Mouse (Mus musculus): ENCODE measurements around the gene Enthd1.

Gene Enthd1

GRCm38 (mm10) chr15:80574211-80575040 lies 9.5 kb upstream of the Enthd1 start:
- DNase-seq (ENCODE audit: low spot score in 2 of 2), result no peak

GRCm38 (mm10) chr15:80572811-80573520 lies 8.0 kb upstream of the Enthd1 start:
- no peak for DNase-seq (ENCODE audit: low spot score in 2 of 2)

- DNase-seq (ENCODE audit: low spot score in 2 of 2), result peak; percentile 87 to 93
These were observed 7.3 kb upstream of the Enthd1 start, which contains the start of gene Grap2 for GRCm38 (mm10) chr15:80572291-80572690. Gene Grap2, plus strand, starts transcription at chr15:80572594.

GRCm38 (mm10) chr15:80571611-80572010 lies 6.7 kb upstream of the Enthd1 start:
- peak; percentile 75 for DNase-seq (ENCODE audit: low spot score in 2 of 2)

- DNase-seq (ENCODE audit: low spot score in 2 of 2), result no peak
These were observed 5.3 kb upstream of the Enthd1 start for GRCm38 (mm10) chr15:80570226-80570625.

- no peak for DNase-seq (ENCODE audit: low spot score in 2 of 2)
These were observed 4.2 kb upstream of the Enthd1 start for GRCm38 (mm10) chr15:80569205-80569604.

- no peak for DNase-seq (ENCODE audit: low spot score in 2 of 2)
These were observed 2.8 kb upstream of the Enthd1 start for GRCm38 (mm10) chr15:80567731-80568130.

GRCm38 (mm10) chr15:80567139-80567538 lies 2.2 kb upstream of the Enthd1 start:
- DNase-seq (ENCODE audit: low spot score in 2 of 2), result peak in 1 of 2 experiments; percentile 40

- no peak for DNase-seq (ENCODE audit: low spot score in 2 of 2)
These were observed 1.7 kb upstream of the Enthd1 start for GRCm38 (mm10) chr15:80566696-80567095.

GRCm38 (mm10) chr15:80563634-80564208 lies 1.2 kb downstream of the Enthd1 start:
- peak in 1 of 2 experiments; percentile 46 for DNase-seq (ENCODE audit: low spot score in 2 of 2)

- no peak for DNase-seq (ENCODE audit: low spot score in 2 of 2)
These were observed 2.5 kb downstream of the Enthd1 start for GRCm38 (mm10) chr15:80562446-80562845.

- no peak for DNase-seq (ENCODE audit: low spot score in 2 of 2)
These were observed 4.0 kb downstream of the Enthd1 start for GRCm38 (mm10) chr15:80560646-80561580.

- no peak for DNase-seq (ENCODE audit: low spot score in 2 of 2)
These were observed 5.0 kb downstream of the Enthd1 start for GRCm38 (mm10) chr15:80559978-80560377.

GRCm38 (mm10) chr15:80559534-80559933 lies 5.4 kb downstream of the Enthd1 start:
- DNase-seq (ENCODE audit: low spot score in 2 of 2), result no peak

- no peak for DNase-seq (ENCODE audit: low spot score in 2 of 2)
These were observed 7.2 kb downstream of the Enthd1 start for GRCm38 (mm10) chr15:80557745-80558144.

GRCm38 (mm10) chr15:80556021-80556420 lies 8.9 kb downstream of the Enthd1 start:
- DNase-seq (ENCODE audit: low spot score in 2 of 2), result no peak

GRCm38 (mm10) chr15:80554860-80555822 lies 9.8 kb downstream of the Enthd1 start:
- DNase-seq (ENCODE audit: low spot score in 2 of 2), result no peak

- DNase-seq (ENCODE audit: low spot score in 2 of 2), result no peak
These were observed 19.5 kb downstream of the Enthd1 start for GRCm38 (mm10) chr15:80545430-80545829.

GRCm38 (mm10) chr15:80544115-80544514 lies 20.8 kb downstream of the Enthd1 start:
- DNase-seq (ENCODE audit: low spot score in 2 of 2), result no peak

- DNase-seq (ENCODE audit: low spot score in 2 of 2), result peak; percentile 73 to 76
These were observed 26.1 kb downstream of the Enthd1 start for GRCm38 (mm10) chr15:80538671-80539340.
